Mouse (Mus musculus) lung, embryonic 15.5 days (tissue): ENCODE measurements around the gene Kcnc1. TPM values are rescaled to one million over a fixed set of nuclear protein-coding genes. Genes with fewer than 3 reads are reported as not detected.

Source experiments
- ATAC-seq: fragments of 200-750 bp; cut with Nextera tagmentation; 2 replicates; pipeline ENCODE4 v1.8.0; 2017; ENCODE audit warnings: moderate number of reproducible peaks, borderline replicate concordance; ENCODE audit not compliant: low FRiP score, low TSS enrichment; ENCODE audit errors: extremely low read depth
- H3K27ac ChIP-seq: fragments of 300-500 bp; sonication (generic); 2 replicates; pipeline ENCODE4 v1.5.1; 2015; ENCODE audit warnings: moderate library complexity, mild to moderate bottlenecking, inconsistent platforms
- H3K27me3 ChIP-seq: fragments of 300-500 bp; sonication (generic); 2 replicates; pipeline ENCODE4 v1.6.1; 2015; ENCODE audit warnings: inconsistent platforms
- H3K36me3 ChIP-seq: fragments of 300-500 bp; sonication (generic); 2 replicates; pipeline ENCODE4 v1.6.1; 2015; ENCODE audit warnings: inconsistent platforms
- H3K4me1 ChIP-seq: fragments of 300-500 bp; sonication (generic); 2 replicates; pipeline ENCODE4 v1.6.1; 2015; ENCODE audit warnings: inconsistent platforms
- H3K4me2 ChIP-seq: fragments of 300-500 bp; sonication (generic); 2 replicates; pipeline ENCODE4 v1.6.1; 2015; ENCODE audit warnings: inconsistent platforms, mild to moderate bottlenecking, moderate library complexity
- H3K4me3 ChIP-seq: fragments of 300-500 bp; sonication (generic); 2 replicates; pipeline ENCODE4 v1.5.1; 2015; ENCODE audit warnings: mild to moderate bottlenecking, inconsistent platforms
- H3K9ac ChIP-seq: fragments of 300-500 bp; sonication (generic); 2 replicates; pipeline ENCODE4 v1.6.1; 2015; ENCODE audit warnings: inconsistent platforms
- H3K9me3 ChIP-seq: fragments of 300-500 bp; sonication (generic); 2 replicates; pipeline ENCODE4 v1.6.1; 2016; ENCODE audit warnings: inconsistent platforms
- WGBS: fragments of 180-500 bp; shearing (Covaris S2); methylation state at CpG from one replicate; pipeline ENCODE4 v1.1.7; 2015; 5-methylcytosine and 5-hydroxymethylcytosine counted together
- polyA plus RNA-seq: library from polyadenylated mRNA; unstranded; fragments of >200 nt; fragmentation: Nextera tagmentation; extraction: Ambion mirVana; gene quantifications from 2 replicates; pipeline ENCODE4 v1.2.1, GENCODE M21; 2015

Gene Kcnc1
- polyA plus RNA-seq, 1 experiment from 2014 or later, result 0.37 TPM

- WGBS, result 32% methylated on average over 4 of the region's 4 CpGs
- Histone ChIP-seq H3K4me1 (peaks cover 10% of the 10 kb centered on the region), H3K27ac (peak overlapping the region; percentile 22; the same call in 1 of the 2 replicates), H3K4me2 (no peak overlapping the region), H3K36me3 (no peaks in the 10 kb centered on the region), H3K27me3 (no peaks in the 10 kb centered on the region), H3K9ac (no peak overlapping the region), H3K4me3 (no peak overlapping the region), H3K9me3 (no peaks in the 10 kb centered on the region)
- peak; percentile 88 for ATAC-seq
Measured at GRCm38 (mm10) chr7:46487354-46487753, 91.1 kb downstream of the Kcnc1 start.

Other genes starting within 250 kb of the Kcnc1 start
- 1.6 and 3.0 TPM in 2 replicates for gene Abcc8, start 216.5 kb upstream of the Kcnc1 start, polyA plus RNA-seq
- 0.35 and 0.39 TPM in 2 replicates for gene Ush1c, start 158.0 kb upstream of the Kcnc1 start, polyA plus RNA-seq
- gene Otog, start 155.5 kb upstream of the Kcnc1 start, polyA plus RNA-seq, result 0.04 TPM in 1 of 2 replicates, not detected in the other
- gene Myod1, start 20.0 kb upstream of the Kcnc1 start, polyA plus RNA-seq, result 0.12 and 0.28 TPM in 2 replicates
- gene Sergef, start 243.3 kb downstream of the Kcnc1 start, polyA plus RNA-seq, result 13.3 and 14.4 TPM in 2 replicates